Mouse (Mus musculus) kidney, embryonic 15.5 days (tissue): ENCODE measurements around the gene Cdc42ep4. TPM values are rescaled to one million over a fixed set of nuclear protein-coding genes. Genes with fewer than 3 reads are reported as not detected.

ENCODE experiments used
- ATAC-seq: fragments of 200-750 bp; cut with Nextera tagmentation; replicated peaks from 2 replicates; pipeline ENCODE4 v1.8.0; 2017; ENCODE audit warnings: moderate TSS enrichment; ENCODE audit not compliant: low FRiP score
- H3K27ac ChIP-seq: fragments of 300-500 bp; sonication (generic); 2 replicates; pipeline ENCODE4 v1.5.1; 2015; ENCODE audit warnings: mild to moderate bottlenecking, inconsistent platforms
- H3K27me3 ChIP-seq: fragments of 300-500 bp; sonication (generic); 2 replicates; pipeline ENCODE4 v1.6.1; 2015; ENCODE audit warnings: inconsistent platforms
- H3K36me3 ChIP-seq: fragments of 300-500 bp; sonication (generic); 2 replicates; pipeline ENCODE4 v1.6.1; 2015; ENCODE audit warnings: inconsistent platforms
- H3K4me1 ChIP-seq: fragments of 300-500 bp; sonication (generic); 2 replicates; pipeline ENCODE4 v1.6.1; 2015; ENCODE audit warnings: inconsistent platforms
- H3K4me2 ChIP-seq: fragments of 300-500 bp; sonication (generic); 2 replicates; pipeline ENCODE4 v1.6.1; 2015; ENCODE audit warnings: moderate library complexity, mild to moderate bottlenecking, inconsistent platforms
- H3K4me3 ChIP-seq: fragments of 300-500 bp; sonication (generic); replicated peaks from 2 replicates; pipeline ENCODE4 v1.5.1; 2015; ENCODE audit warnings: mild to moderate bottlenecking, inconsistent platforms
- H3K9ac ChIP-seq: fragments of 300-500 bp; sonication (generic); 2 replicates; pipeline ENCODE4 v1.6.1; 2015; ENCODE audit warnings: mild to moderate bottlenecking, inconsistent platforms
- H3K9me3 ChIP-seq: fragments of 300-500 bp; sonication (generic); replicated peaks from 2 replicates; pipeline ENCODE4 v1.6.1; 2016; ENCODE audit warnings: inconsistent platforms
- WGBS: fragments of 180-500 bp; shearing (Covaris S2); methylation state at CpG from one replicate; pipeline ENCODE4 v1.1.7; 2015; ENCODE audit warnings: mixed read lengths; 5-methylcytosine and 5-hydroxymethylcytosine counted together
- polyA plus RNA-seq: library from polyadenylated mRNA; unstranded; fragments of >200 nt; fragmentation: Nextera tagmentation; extraction: Ambion mirVana; gene quantifications from 2 replicates; pipeline ENCODE4 v1.2.1, GENCODE M21; 2015

Gene Cdc42ep4
- polyA plus RNA-seq, 1 experiment from 2014 or later = 66.7 TPM

DNA sequence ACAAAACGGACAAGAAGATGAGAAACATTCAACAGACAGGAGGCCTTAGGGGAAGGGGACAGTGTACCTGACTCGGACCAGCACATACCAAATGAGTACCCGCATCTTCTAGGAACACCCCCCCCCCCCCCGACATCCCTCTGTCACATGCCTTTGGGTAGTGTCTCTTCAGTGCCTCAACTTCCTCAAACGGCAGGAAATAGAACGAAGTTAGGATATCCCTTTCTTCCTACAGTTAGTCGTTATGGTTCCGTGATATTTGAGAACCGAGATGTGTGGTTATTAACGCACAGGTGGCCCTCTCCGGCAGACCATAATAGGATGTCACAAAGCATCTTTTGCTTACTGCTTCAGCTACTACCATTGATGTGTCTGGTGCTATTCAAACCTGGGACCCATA is 35.3 kb upstream of the Cdc42ep4 start:
- Histone ChIP-seq H3K9ac (no peak overlapping the region), H3K4me2 (no peak overlapping the region), H3K27me3 (no peaks in the 10 kb centered on the region), H3K9me3 (no peaks in the 10 kb centered on the region), H3K4me1 (peaks cover 71% of the 10 kb centered on the region), H3K4me3 (no peak overlapping the region), H3K27ac (peak overlapping the region; percentile 95; the same call in 1 of the 2 replicates), H3K36me3 (no peaks in the 10 kb centered on the region)
- WGBS = 77% methylated on average over 11 of the region's 11 CpGs
- ATAC-seq = no peak

DNA sequence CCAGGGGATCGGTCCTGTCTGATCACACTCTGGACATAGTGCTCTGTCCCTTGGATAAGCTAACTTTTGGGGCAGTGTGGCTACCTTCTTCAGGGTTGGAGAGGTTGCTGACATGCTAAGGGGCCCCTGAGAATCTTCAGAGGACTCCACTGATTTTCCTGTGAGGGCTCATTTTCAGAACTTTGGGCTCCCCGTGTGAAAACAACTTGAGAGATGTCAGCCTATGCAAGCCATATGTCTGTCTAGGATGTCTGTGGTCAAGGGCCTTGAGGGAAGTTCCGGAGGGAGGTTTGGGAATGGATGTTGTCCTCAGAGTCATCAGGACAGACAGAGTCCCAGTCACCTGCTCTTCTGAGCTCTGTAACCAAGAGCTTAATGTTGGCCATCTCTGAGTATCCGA is 34.7 kb upstream of the Cdc42ep4 start:
- ATAC-seq = no peak
- H3K27ac ChIP-seq = peak overlapping the region; percentile 95
- H3K4me3 ChIP-seq = peak overlapping the region; percentile 17; the same call in 1 of the 2 replicates
- no peaks in the 10 kb centered on the region for H3K27me3 ChIP-seq
- H3K9me3 ChIP-seq = no peaks in the 10 kb centered on the region
- 39% methylated on average over 4 of the region's 4 CpGs for WGBS
- H3K9ac ChIP-seq = no peak overlapping the region
- no peaks in the 10 kb centered on the region for H3K36me3 ChIP-seq
- H3K4me1 ChIP-seq = peaks cover 69% of the 10 kb centered on the region
- H3K4me2 ChIP-seq = peak overlapping the region; percentile 55

DNA sequence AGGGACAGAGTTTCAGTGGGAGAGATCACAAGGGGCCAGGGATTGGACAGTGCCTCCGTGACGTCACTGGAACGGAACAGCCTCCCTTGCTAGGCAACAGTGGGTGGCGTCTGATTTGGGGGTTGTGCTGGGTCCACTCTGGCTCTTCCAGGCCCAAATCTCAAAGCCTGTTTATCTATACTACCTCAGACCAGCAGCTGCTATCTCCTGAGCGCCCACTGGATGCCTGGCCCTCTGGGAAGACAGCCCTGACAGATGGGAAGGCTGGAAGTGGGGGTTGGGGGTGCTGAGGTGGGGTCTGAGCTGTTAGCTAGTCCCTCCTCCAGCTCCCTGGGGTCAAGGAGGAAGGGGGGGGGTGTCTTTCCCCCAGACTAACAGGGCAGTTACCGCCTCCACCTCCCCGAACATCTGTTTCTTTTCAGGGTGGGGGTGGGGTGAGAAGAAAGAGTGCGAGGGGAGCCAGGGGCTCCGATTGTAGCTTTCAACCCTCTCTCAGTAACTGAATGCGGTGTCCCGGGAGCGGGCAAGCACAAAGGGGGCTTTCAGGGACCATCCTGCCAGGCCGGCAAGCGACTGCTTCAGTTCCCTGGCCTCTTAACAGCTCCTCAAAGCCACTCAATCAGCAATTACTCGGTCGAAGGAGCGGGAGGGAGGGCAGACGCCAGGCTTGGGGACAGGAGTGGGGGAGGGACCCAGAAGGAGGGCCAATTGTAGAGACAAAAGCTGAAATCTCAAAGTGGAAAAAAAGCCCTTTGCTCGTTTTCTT is 33.9 kb upstream of the Cdc42ep4 start:
- ATAC-seq = peak; percentile 85
- 3% methylated on average over 19 of the region's 19 CpGs for WGBS
- Histone ChIP-seq H3K4me3 (peak overlapping the region; percentile 17), H3K9me3 (no peaks in the 10 kb centered on the region), H3K27me3 (no peaks in the 10 kb centered on the region), H3K27ac (peak overlapping the region; percentile 95), H3K4me1 (peaks cover 68% of the 10 kb centered on the region), H3K36me3 (no peaks in the 10 kb centered on the region), H3K9ac (peak overlapping the region; percentile 21), H3K4me2 (peak overlapping the region; percentile 55)

DNA sequence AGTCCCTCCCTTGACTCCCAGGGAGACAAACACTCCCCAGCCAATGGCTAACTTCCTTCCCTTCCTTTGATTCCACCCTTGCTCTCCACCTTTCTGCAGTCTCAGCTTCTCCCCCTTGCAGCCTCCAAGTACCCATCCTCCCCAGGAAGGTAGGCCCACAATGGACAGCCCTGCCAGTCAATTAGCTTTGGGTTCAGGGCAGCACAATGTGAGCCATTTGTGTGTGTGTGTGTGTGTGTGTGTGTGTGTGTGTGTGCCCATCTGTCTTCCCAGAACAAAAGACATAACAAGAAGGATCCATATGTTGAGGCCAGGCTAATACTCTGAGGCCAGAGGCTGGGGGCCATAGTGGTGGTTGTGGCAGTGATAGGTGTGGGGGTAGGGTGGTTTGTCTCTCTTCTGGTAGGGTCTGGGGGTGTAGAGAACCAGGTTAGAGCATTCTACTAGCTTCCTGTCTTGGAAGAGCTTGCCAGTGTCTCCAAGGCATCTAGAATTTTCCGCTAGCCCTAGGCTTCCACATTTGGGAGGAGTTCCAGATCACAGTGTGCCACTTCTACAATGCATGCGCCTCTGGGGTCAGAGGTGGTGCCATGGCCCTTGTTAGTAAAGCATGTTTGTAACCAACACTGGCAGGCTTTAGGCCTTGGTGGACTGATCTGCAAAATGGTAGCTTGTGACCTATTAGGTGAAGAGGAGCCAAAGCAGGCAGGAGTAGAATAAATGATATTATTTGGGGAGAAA is 33.1 kb upstream of the Cdc42ep4 start:
- Histone ChIP-seq H3K9me3 (no peaks in the 10 kb centered on the region), H3K4me2 (peak overlapping the region; percentile 55; the same call in 1 of the 2 replicates), H3K4me3 (no peak overlapping the region), H3K4me1 (peaks cover 75% of the 10 kb centered on the region), H3K27me3 (no peaks in the 10 kb centered on the region), H3K9ac (no peak overlapping the region), H3K36me3 (no peaks in the 10 kb centered on the region), H3K27ac (peak overlapping the region; percentile 95)
- 30% methylated on average over 2 of the region's 2 CpGs for WGBS
- ATAC-seq = no peak; the same call in 1 of the 2 replicates

DNA sequence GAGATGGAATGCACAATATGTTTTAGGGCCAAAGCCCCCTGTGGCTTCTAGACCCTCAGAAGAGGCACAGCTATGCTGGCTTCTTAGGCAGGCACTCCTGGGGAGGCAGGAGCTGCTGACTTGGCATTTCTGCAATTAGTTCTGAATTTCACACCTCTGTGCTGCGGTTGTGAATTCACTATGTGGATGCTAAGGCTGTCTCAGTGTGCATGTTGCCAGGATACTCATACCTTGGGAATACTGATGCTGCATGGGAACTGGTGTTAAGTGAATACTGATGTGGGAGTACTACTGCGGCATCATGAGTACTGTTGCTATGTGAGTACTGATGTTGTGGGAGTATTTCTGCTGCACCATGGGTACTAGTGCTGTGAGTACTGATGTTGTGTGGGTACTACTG is 30.8 kb upstream of the Cdc42ep4 start:
- ATAC-seq = no peak
- H3K4me3 ChIP-seq = no peak overlapping the region
- no peaks in the 10 kb centered on the region for H3K9me3 ChIP-seq
- no peak overlapping the region for H3K4me2 ChIP-seq
- H3K9ac ChIP-seq = no peak overlapping the region
- no peaks in the 10 kb centered on the region for H3K36me3 ChIP-seq
- H3K27ac ChIP-seq = no peak overlapping the region
- peaks cover 76% of the 10 kb centered on the region for H3K4me1 ChIP-seq
- H3K27me3 ChIP-seq = no peaks in the 10 kb centered on the region
- 88% methylated on average over 2 of the region's 2 CpGs for WGBS

DNA sequence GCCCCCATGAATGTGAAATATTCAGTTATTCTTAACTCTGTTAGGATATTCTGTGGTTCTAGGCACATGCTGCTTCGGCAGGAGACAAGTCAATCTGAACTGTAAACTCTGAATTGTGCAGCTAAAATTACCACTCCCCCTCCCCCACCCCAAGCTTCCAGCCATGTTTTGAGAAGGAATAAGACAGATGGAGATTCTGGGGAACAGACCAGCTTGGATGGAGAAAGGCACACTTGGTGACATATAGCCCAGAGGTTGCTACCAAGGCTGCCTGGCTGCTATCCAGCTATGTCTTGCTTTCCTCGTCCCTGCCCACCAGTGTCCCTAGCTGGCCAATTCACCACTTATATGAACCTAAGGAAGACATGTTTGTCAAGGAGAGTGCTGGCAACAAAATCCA is 30.3 kb upstream of the Cdc42ep4 start:
- Histone ChIP-seq H3K9ac (no peak overlapping the region), H3K9me3 (no peaks in the 10 kb centered on the region), H3K4me3 (no peak overlapping the region), H3K36me3 (no peaks in the 10 kb centered on the region), H3K27ac (no peak overlapping the region), H3K4me1 (peaks cover 78% of the 10 kb centered on the region), H3K27me3 (no peaks in the 10 kb centered on the region), H3K4me2 (no peak overlapping the region)
- no peak for ATAC-seq
- WGBS = 41% methylated on average over 2 of the region's 2 CpGs

DNA sequence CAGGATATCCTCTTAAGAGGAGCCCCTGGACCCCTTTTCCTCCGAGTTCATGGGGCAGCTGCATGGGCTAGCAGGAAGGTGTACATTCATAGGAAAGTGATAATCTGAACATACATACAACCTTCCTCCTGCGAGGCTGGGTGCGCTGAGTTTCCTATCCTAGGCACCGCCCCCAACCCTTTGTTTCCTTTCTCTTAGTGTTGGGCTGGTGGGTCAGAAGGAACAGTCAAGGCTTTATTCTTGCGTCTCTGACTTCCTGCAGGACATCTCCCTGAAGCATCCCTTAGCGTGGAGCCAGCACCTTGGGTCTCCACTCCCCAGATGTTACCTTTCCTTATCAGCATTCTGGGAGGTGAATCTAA is 28.0 kb upstream of the Cdc42ep4 start:
- Histone ChIP-seq H3K27ac (peak overlapping the region; percentile 81), H3K9me3 (no peaks in the 10 kb centered on the region), H3K36me3 (no peaks in the 10 kb centered on the region), H3K4me2 (peak overlapping the region; percentile 15), H3K27me3 (no peaks in the 10 kb centered on the region), H3K4me1 (peaks cover 58% of the 10 kb centered on the region), H3K9ac (no peak overlapping the region), H3K4me3 (no peak overlapping the region)
- WGBS = 33% methylated on average over 6 of the region's 6 CpGs
- ATAC-seq = no peak

DNA sequence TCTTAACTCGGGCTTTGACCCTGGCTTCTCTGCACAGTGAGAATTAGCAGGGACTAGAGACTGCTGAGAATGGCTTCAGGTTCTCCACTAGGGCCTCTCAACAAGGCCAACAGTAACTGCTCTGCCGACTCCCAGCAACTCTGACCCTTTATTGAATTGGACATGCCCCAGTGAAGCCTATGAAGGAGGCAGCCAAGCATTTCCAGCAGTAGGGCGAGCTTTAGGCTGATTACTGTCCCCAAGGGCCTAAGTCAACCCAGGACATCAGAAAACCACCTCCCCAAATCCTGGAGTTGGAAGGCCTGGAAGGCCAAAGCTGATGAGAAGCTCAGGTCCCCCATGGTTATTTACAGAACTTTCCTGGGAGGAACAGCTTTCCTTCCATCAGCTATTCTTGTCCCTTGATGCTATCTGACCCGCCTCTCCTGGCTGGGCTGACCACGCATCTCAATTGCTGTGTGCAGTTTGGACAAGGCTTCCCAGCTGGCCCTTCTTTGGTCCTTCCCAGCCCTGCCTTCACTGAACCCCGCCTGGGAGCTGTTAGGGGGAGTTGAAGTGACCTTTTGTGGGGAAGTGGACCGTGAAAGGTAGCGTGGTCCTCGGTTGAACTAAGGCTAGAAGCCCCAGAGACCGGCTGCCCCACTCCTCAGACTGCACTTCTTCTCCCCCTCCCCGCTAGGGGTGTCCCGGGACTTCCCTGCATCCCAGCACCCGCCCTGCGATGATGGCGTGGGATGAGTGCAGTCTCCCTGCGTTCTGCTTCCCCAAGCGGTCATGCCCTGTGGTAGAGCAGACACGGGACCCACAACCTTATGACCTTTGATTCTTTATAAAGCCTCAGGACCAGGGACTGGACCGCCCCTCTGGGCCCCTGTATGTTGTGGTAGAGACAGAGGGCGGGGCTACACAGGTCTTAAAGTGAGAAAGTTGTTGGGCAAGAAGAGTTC is 27.3 kb upstream of the Cdc42ep4 start:
- Histone ChIP-seq H3K4me1 (peaks cover 54% of the 10 kb centered on the region), H3K4me2 (peak overlapping the region; percentile 15), H3K27ac (peak overlapping the region; percentile 81), H3K27me3 (no peaks in the 10 kb centered on the region), H3K4me3 (no peak overlapping the region), H3K36me3 (no peaks in the 10 kb centered on the region), H3K9me3 (no peaks in the 10 kb centered on the region), H3K9ac (no peak overlapping the region)
- 12% methylated on average over 20 of the region's 20 CpGs for WGBS
- peak; percentile 65 for ATAC-seq

DNA sequence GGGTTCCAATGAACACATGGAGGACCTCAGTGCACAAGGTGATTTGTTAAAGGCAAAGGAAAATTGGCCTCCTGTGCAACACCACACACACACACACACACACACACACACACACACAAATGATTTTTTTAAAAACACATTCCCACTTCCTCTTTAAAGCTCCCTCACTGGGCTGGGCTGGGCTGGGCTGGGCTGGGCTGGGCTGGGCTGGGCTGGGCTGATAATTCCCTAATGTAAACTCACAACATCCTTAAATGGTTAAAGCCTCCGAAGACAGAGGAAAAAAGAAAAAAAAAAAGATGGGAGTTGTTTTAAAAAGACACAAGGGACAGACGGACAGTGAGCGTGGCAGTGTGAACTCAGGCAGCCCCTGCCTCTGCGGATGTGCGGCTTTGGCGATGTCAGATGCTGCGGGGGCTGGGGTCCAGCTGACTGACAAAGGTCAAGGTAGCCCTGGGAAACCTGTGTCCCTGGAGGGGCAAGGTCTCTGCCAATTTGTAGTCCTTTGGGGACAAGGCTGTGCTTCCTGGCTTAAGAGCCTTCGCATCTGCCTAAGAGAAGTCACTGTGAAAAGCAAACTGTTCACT is 26.3 kb upstream of the Cdc42ep4 start:
- ATAC-seq = no peak
- WGBS = 38% methylated on average over 8 of the region's 8 CpGs
- Histone ChIP-seq H3K4me2 (peak overlapping the region; percentile 34; the same call in 1 of the 2 replicates), H3K9me3 (no peaks in the 10 kb centered on the region), H3K4me3 (no peak overlapping the region), H3K27me3 (no peaks in the 10 kb centered on the region), H3K36me3 (no peaks in the 10 kb centered on the region), H3K4me1 (peaks cover 54% of the 10 kb centered on the region), H3K9ac (no peak overlapping the region), H3K27ac (peak overlapping the region; percentile 81)

DNA sequence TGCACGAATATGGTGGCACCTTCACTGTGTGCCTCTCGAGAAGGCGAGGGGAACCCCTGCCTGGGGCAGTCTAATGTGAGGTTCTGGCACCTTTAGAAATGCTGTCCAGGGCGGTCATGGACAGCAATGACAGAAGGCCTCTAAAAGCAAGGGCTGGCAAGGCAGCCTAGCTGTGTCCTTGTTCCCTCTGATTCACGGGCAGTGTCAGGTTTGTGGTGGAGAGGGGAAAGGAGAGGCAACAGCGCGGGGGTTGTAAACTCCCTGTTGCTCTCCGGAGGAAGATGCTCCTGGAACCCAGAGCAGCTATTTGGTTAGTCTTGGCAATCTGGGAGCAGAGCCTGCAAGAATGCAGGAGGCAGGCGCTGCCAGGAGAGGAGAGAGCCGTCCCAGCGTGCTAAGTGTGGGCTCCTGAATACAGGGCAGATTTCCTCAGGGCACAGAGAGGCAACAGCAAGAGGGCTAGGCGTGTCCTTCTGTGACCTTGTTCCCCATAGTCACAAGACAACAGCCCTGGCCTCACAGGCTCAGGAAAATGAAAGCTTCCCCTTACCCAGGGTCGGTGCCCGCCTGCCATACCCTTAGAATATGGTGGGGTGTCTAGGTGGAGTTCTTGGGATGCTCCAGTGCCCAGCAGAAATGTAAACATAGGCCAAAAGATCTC is 25.3 kb upstream of the Cdc42ep4 start:
- no peak overlapping the region for H3K4me3 ChIP-seq
- peak overlapping the region; percentile 41 for H3K27ac ChIP-seq
- no peaks in the 10 kb centered on the region for H3K9me3 ChIP-seq
- no peak overlapping the region for H3K4me2 ChIP-seq
- no peak for ATAC-seq
- no peaks in the 10 kb centered on the region for H3K36me3 ChIP-seq
- peaks cover 48% of the 10 kb centered on the region for H3K4me1 ChIP-seq
- no peak overlapping the region for H3K9ac ChIP-seq
- H3K27me3 ChIP-seq = no peaks in the 10 kb centered on the region
- WGBS = 59% methylated on average over 14 of the region's 14 CpGs

DNA sequence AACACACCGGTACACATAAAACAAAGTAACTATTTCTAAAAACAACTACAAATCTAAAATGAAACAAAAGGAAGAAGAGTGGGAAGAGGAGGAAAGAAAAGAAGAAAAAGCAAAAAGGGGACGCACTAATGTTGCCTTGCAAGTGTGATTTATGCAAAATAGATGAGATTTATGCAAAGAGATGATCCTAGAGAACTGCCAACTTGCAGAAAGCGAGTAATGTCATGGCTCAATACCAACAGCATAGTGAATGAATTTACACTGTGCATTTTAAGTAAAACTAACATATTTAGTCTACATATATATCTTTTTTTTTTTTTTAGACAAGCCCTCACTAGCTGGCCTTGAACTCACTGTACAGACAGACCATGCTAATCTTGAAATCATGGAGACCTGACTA is 23.1 kb upstream of the Cdc42ep4 start:
- no peak for ATAC-seq
- no peak overlapping the region for H3K4me2 ChIP-seq
- H3K4me1 ChIP-seq = peaks cover 31% of the 10 kb centered on the region
- H3K36me3 ChIP-seq = no peaks in the 10 kb centered on the region
- H3K9me3 ChIP-seq = no peaks in the 10 kb centered on the region
- H3K27me3 ChIP-seq = no peaks in the 10 kb centered on the region
- H3K9ac ChIP-seq = no peak overlapping the region
- H3K4me3 ChIP-seq = no peak overlapping the region
- 88% methylated on average over 3 of the region's 3 CpGs for WGBS
- no peak overlapping the region for H3K27ac ChIP-seq
